Mouse (Mus musculus) WW6 (cell line): ENCODE results near the gene Foxp1.

Experiments
- DNase-seq: peaks from one replicate; pipeline ENCODE4 v3.0.0-alpha.2; 2013; ENCODE audit warnings: low read depth, low spot score

Foxp1 gene

GRCm38 (mm10) chr6:99186569-99186968 lies 336.0 kb downstream of the Foxp1 start:
- no peak for DNase-seq

- DNase-seq, result no peak
Measured at GRCm38 (mm10) chr6:99185797-99186196, 336.7 kb downstream of the Foxp1 start.

- no peak for DNase-seq
Measured at GRCm38 (mm10) chr6:99184051-99184450, 338.5 kb downstream of the Foxp1 start.

- DNase-seq, result no peak
Measured at GRCm38 (mm10) chr6:99182777-99183176, 339.7 kb downstream of the Foxp1 start.

GRCm38 (mm10) chr6:99176216-99176615 lies 346.3 kb downstream of the Foxp1 start:
- no peak for DNase-seq

- DNase-seq, result no peak
Measured at GRCm38 (mm10) chr6:99175377-99175776, 347.1 kb downstream of the Foxp1 start.

GRCm38 (mm10) chr6:99173902-99174210 lies 348.7 kb downstream of the Foxp1 start:
- DNase-seq, result no peak

- no peak for DNase-seq
Measured at GRCm38 (mm10) chr6:99173066-99173901, 349.2 kb downstream of the Foxp1 start.

- no peak for DNase-seq
Measured at GRCm38 (mm10) chr6:99172589-99172986, 349.9 kb downstream of the Foxp1 start.

- no peak for DNase-seq
Measured at GRCm38 (mm10) chr6:99171901-99172588, 350.5 kb downstream of the Foxp1 start.

- no peak for DNase-seq
Measured at GRCm38 (mm10) chr6:99171281-99171825, 351.2 kb downstream of the Foxp1 start.

GRCm38 (mm10) chr6:99168727-99169126 lies 353.8 kb downstream of the Foxp1 start:
- DNase-seq, result no peak

- no peak for DNase-seq
Measured at GRCm38 (mm10) chr6:99167001-99167400, 355.5 kb downstream of the Foxp1 start.

- no peak for DNase-seq
Measured at GRCm38 (mm10) chr6:99166169-99166568, 356.4 kb downstream of the Foxp1 start.

GRCm38 (mm10) chr6:99164760-99165159 lies 357.8 kb downstream of the Foxp1 start:
- DNase-seq, result no peak

GRCm38 (mm10) chr6:99162716-99163115 lies 359.8 kb downstream of the Foxp1 start:
- no peak for DNase-seq

- DNase-seq, result no peak
Measured at GRCm38 (mm10) chr6:99160348-99160693, 362.2 kb downstream of the Foxp1 start.

- DNase-seq, result no peak
Measured at GRCm38 (mm10) chr6:99159452-99160347, 362.8 kb downstream of the Foxp1 start.

- DNase-seq, result no peak
Measured at GRCm38 (mm10) chr6:99153682-99154081, 368.8 kb downstream of the Foxp1 start.

- DNase-seq, result no peak
Measured at GRCm38 (mm10) chr6:99146400-99146905, 376.1 kb downstream of the Foxp1 start.

- DNase-seq, result no peak
Measured at GRCm38 (mm10) chr6:99145033-99145432, 377.5 kb downstream of the Foxp1 start.

- no peak for DNase-seq
Measured at GRCm38 (mm10) chr6:99143756-99144036, 378.8 kb downstream of the Foxp1 start.
